Comparison of ENCODE assay signal across 13 mouse cellular contexts in the genomic region with DNA sequence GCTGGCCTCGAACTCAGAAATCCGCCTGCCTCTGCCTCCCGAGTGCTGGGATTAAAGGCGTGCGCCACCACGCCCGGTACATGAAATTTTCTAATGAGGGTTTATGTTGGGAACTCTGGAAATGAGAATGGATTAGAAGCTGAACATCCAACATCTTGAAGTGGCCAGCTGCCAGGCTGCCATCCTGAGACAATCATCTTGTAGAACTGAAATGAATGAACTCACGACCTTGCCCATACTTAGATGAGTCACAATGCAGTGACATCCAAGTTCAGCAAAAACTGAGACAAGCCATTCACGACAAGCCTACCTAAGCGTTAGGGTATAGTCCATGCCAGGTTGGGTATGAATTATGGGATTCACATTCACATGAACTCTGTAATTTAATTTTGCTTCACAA.
"Had no signal": no experiment of that assay in that cellular context is flagged by ENCODE, and none has a peak within 500 bp of the region (broad histone marks: within the 10 kb centered on the region; RNA-seq: fewer than 3 reads in every experiment).

No protein-coding gene starts in this region.

- DNase-seq: gastrocnemius, adult 2 months; gastrocnemius, postnatal 10 days; gastrocnemius, postnatal 25 days; heart, adult 18-20 months; heart, postnatal 10 days; heart, postnatal 4 days; kidney, adult 18-20 months; kidney, adult 8-10 months; kidney, postnatal 10 days; kidney, postnatal 25 days; kidney, postnatal 4 days; layer of hippocampus, postnatal 36 days; left cerebral cortex, postnatal 4 days had no signal
